Mouse (Mus musculus) ES-E14 (cell line): Measurements from ENCODE around the gene Adgrf3.
"Not testable (repeated sequence)": the region's sequence is repeated elsewhere in the genome, so short reads cannot be mapped to it uniquely, and the experiment has no call there.

Experiments used
- CHD2 ChIP-seq: IDR thresholded peaks from 2 replicates; pipeline ENCODE4 v1.6.1; 2014; ENCODE audit warnings: mild to moderate bottlenecking, low read depth, low read length, inconsistent platforms
- ZC3H11A ChIP-seq: IDR thresholded peaks from 2 replicates; pipeline ENCODE4 v1.6.1; 2012; ENCODE audit warnings: low read depth, mild to moderate bottlenecking, inconsistent platforms, low read length, borderline replicate concordance

- TF ChIP-seq ZC3H11A, CHD2: not testable (repeated sequence)
These were observed 5.2 kb upstream of the Adgrf3 start for GRCm38 (mm10) chr5:30210758-30211157.
